Mouse (Mus musculus) CD4-positive, CD25-positive, alpha-beta regulatory T cell, adult 4 months (primary cell): ENCODE data around the gene 2210011C24Rik. TPM values are rescaled to one million over a fixed set of nuclear protein-coding genes. Genes with fewer than 3 reads are reported as not detected.

Experiments used
- ATAC-seq: one replicate; pipeline ENCODE4 v1.8.0; 2017
- polyA plus RNA-seq, 2 experiments: library from polyadenylated mRNA; unstranded; fragments of 100-300 nt; shearing (Covaris generic); gene quantifications; one replicate each; pipeline ENCODE4 v1.2.1; 2017

Gene 2210011C24Rik
- polyA plus RNA-seq: not detected

DNA sequence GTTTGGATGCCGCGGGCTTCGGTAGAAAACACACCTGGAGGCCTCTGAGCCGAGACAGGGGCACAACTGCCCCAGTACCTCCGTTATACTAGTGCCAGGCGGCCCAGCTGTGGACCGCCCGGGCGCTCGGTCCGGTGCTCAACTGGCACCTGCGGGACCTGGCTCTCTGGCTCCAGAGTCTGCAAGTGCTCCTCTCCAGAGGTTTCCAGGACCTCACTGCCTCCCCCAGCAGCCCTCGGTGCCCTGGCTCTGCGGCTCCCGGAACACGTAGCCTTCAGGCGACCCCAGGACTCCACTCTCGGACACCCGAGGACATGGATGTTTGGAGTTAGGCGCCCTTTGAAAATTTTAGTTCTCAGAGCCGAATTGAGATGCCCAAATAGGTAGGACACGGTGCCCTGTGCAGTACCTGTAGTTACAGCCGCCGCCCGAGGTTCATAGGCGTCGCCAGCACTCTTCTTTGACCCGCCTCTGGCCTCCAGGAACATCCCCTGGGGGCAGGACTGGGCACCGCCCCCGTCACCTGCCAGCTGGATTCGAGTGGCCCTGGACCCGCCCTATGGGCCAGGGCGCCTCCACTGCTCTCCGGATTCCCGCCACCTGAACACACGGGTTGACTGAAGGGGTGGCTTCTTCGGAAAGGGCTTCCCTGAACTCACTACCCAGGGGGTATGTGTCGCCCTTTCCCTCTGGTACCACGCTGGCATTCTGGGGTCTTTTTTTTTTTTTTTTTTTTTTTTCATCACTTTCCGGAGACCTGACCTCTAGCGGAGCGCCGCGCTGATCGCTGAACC, at the start of gene 2210011C24Rik:
2210011C24Rik (minus strand) TSS at position 467 of the 794 bp plus-strand sequence.
- ATAC-seq: peak; percentile 27

DNA sequence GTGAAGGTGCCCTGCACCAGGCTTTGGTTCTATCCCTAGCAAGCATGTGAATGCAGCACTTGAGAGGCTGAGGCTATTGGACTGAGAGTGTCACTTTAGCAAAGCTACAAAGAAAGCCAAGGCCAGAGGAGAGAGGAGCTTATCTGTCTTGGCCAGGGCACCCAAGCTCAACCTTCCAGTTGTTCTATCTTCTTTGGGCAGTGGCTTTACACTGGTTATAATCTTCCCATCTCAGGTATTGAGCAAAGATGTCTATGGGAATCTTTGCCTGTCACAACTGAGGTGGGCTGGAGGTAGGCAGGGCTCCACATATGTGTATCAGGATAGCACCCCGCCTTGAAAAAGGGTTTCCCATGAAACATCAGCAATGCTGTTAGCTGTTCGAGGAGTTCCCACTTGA, 48.3 kb upstream of the 2210011C24Rik start:
- no peak for ATAC-seq

GRCm38 (mm10) chr8:84059226-84059625, 47.3 kb upstream of the 2210011C24Rik start:
- no peak for ATAC-seq

GRCm38 (mm10) chr8:84057827-84058226, 45.9 kb upstream of the 2210011C24Rik start:
- no peak for ATAC-seq

GRCm38 (mm10) chr8:84053229-84053628, 41.3 kb upstream of the 2210011C24Rik start:
- ATAC-seq: no peak

GRCm38 (mm10) chr8:84052746-84053145, 40.8 kb upstream of the 2210011C24Rik start:
- no peak for ATAC-seq

- no peak for ATAC-seq
Measured at GRCm38 (mm10) chr8:84048171-84048570, 36.2 kb upstream of the 2210011C24Rik start.

- ATAC-seq: no peak
Measured at GRCm38 (mm10) chr8:84046505-84046904, 34.5 kb upstream of the 2210011C24Rik start.

- no peak for ATAC-seq
Measured at GRCm38 (mm10) chr8:84044900-84045299, 32.9 kb upstream of the 2210011C24Rik start, which contains the start of gene Rln3. Rln3 (minus strand) TSS chr8:84045000.

DNA sequence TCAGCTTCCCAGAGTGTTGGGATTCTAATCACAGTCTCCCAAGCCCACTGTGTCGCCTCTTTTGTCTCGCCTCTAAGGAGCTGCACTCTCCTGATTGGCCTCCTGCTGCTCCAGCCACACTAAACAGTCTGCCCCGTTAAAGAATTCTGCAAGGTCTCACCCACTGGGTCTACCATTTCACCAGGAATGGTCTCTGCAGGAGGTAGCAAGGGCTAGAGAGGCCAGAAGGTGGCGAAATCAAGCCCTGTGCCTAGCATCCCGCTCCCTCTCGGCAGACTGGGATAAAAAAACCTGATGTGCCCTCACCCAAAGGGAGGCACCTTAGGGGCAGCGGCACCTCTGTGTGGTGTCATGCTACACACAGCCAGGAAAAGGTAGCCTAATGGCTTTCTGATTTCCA, 32.1 kb upstream of the 2210011C24Rik start:
- no peak for ATAC-seq

DNA sequence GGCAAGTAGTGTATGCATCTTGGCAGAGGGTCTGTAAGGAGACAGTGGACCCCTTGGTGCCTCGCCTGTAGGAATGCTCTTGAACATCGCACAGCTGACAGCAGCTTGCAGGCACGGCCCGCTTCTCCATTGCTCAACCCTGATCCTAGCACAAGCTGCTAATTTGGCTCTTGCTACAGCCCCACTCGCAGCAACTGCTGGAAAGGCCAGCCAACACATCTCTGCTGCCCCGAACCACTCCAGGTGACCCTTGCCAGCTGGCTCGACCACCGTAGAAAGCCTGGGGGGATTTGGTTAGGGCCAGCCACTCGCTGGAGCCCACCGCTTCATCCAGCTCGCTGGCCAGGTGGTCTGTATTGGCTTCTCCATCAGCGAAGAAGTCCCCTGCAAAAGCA, 31.0 kb upstream of the 2210011C24Rik start:
- ATAC-seq: no peak

GRCm38 (mm10) chr8:84042066-84042947, 30.3 kb upstream of the 2210011C24Rik start, which contains the start of gene Il27ra:
Il27ra (minus strand) TSS chr8:84042589.
- ATAC-seq: peak; percentile 87

- no peak for ATAC-seq
Measured at GRCm38 (mm10) chr8:84039050-84039449, 27.1 kb upstream of the 2210011C24Rik start.

DNA sequence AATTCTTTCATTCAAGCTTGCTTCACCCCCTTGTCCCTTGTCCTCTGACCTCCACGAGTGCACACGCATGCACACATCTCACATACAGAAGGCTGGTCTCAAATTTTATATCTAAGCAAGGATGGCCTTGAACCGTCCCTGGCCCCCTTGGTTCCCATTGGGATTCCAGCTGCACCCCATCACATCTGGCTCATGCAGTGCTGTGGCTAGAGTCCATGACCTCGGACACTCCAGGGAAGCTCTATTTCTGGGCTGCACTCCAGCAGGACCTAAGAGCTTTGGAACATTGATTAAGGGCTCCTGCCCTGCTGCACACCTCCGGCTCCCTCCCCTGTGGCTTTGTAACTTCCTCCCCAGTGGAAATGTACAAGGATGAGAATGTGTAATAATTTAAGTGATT, 26.0 kb upstream of the 2210011C24Rik start:
- ATAC-seq: no peak

GRCm38 (mm10) chr8:84032777-84033176, 20.8 kb upstream of the 2210011C24Rik start:
- no peak for ATAC-seq

DNA sequence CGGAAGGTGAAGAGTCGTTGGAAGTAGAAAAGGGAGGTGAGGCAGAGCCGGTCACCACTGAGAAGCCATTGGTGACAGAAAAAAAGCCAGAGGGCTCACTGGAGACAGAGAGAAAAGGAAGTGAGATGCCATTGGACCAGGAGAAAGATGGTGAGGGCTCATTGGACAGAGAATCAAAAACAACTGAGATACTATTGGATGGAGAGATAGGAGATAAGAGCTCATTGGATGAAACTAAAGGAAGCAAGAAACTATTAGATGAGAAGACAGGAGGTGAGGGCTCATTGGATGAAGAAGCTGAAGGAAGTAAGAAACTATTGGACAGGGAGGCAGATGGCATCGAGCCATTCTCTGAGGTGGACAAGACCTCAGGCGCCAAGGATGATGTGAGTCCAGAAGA, 17.3 kb upstream of the 2210011C24Rik start:
- ATAC-seq: no peak

DNA sequence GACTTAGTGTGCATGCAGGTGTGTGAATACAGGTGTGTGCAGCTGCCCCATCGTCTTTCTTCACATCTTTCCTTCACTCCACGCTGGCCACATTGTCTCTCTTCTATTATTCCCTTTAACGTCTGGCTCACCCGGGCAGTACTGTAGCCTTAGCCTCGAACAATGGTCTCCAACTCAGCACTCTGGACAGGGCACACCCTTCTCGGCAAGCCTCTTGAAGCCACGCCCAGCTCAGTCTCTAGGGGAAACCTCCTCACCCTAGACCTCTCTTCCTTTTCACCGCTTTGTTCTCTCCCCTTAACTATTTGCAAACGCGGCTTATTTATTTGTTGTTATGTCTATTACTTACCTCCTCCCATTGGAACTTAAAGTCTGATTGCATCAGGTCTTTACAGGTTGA, 15.5 kb upstream of the 2210011C24Rik start:
- peak; percentile 43 for ATAC-seq

GRCm38 (mm10) chr8:84025863-84026262, 13.9 kb upstream of the 2210011C24Rik start:
- peak; percentile 42 for ATAC-seq

- ATAC-seq: no peak
Measured at GRCm38 (mm10) chr8:84024171-84024570, 12.2 kb upstream of the 2210011C24Rik start.

GRCm38 (mm10) chr8:84023631-84024030, 11.7 kb upstream of the 2210011C24Rik start:
- ATAC-seq: no peak

- ATAC-seq: no peak
Measured at GRCm38 (mm10) chr8:84023085-84023484, 11.1 kb upstream of the 2210011C24Rik start.

- no peak for ATAC-seq
Measured at GRCm38 (mm10) chr8:84021569-84021968, 9.6 kb upstream of the 2210011C24Rik start.

- no peak for ATAC-seq
Measured at GRCm38 (mm10) chr8:84021096-84021495, 9.1 kb upstream of the 2210011C24Rik start, which contains the start of gene Palm3. Palm3 (plus strand) TSS chr8:84021471.
